Mouse (Mus musculus) kidney, embryonic 16.5 days (tissue): ENCODE data around the gene Tln1. TPM values are rescaled to one million over a fixed set of nuclear protein-coding genes. Genes with fewer than 3 reads are reported as not detected.
"Not testable (repeated sequence)": the region's sequence is repeated elsewhere in the genome, so short reads cannot be mapped to it uniquely, and the experiment has no call there.

Experiments
- ATAC-seq: fragments of 200-750 bp; cut with Nextera tagmentation; 2 replicates; pipeline ENCODE4 v1.8.0; 2017; ENCODE audit warnings: moderate TSS enrichment; ENCODE audit not compliant: low FRiP score, low TSS enrichment
- H3K27ac ChIP-seq: fragments of 300-500 bp; sonication (generic); 2 replicates; pipeline ENCODE4 v1.5.1; 2014; ENCODE audit warnings: low read length
- H3K27me3 ChIP-seq: fragments of 300-500 bp; sonication (generic); 2 replicates; pipeline ENCODE4 v1.6.1; 2014; ENCODE audit warnings: low read length, control low read depth, mixed read lengths; ENCODE audit not compliant: insufficient read depth
- H3K36me3 ChIP-seq: fragments of 300-500 bp; sonication (generic); 2 replicates; pipeline ENCODE4 v1.6.1; 2014; ENCODE audit warnings: low read length, control low read depth, mixed read lengths; ENCODE audit not compliant: insufficient read depth
- H3K4me1 ChIP-seq: fragments of 300-500 bp; sonication (generic); 2 replicates; pipeline ENCODE4 v1.6.1; 2014; ENCODE audit warnings: low read length, control low read depth, mixed read lengths; ENCODE audit not compliant: insufficient read depth
- H3K4me2 ChIP-seq: fragments of 300-500 bp; sonication (generic); replicated peaks from 2 replicates; pipeline ENCODE4 v1.6.1; 2014; ENCODE audit warnings: low read depth, low read length
- H3K4me3 ChIP-seq: fragments of 300-500 bp; sonication (generic); 2 replicates; pipeline ENCODE4 v1.5.1; 2014; ENCODE audit warnings: mild to moderate bottlenecking, low read length
- H3K9ac ChIP-seq: fragments of 300-500 bp; sonication (generic); replicated peaks from 2 replicates; pipeline ENCODE4 v1.6.1; 2014; ENCODE audit warnings: low read length
- H3K9me3 ChIP-seq: fragments of 300-500 bp; sonication (generic); 2 replicates; pipeline ENCODE4 v1.6.1; 2016; ENCODE audit warnings: low read length, control low read depth
- WGBS: fragments of 180-500 bp; shearing (Covaris S2); extraction: QIAGEN DNeasy Blood & Tissue Kit; methylation state at CpG from one replicate; pipeline ENCODE4 v1.1.7; 2014; 5-methylcytosine and 5-hydroxymethylcytosine counted together
- polyA plus RNA-seq: library from polyadenylated mRNA; unstranded; fragments of >200 nt; fragmentation: Nextera tagmentation; extraction: Ambion mirVana; gene quantifications from 2 replicates; pipeline ENCODE4 v1.2.1, GENCODE M21; 2015

Gene Tln1
- polyA plus RNA-seq, result 66.5 and 69.1 TPM in 2 replicates

GRCm38 (mm10) chr4:43561997-43562768 is at the start of gene Tln1, which contains the start of gene Creb3:
Gene Tln1, minus strand, starts transcription at chr4:43562691.
Gene Creb3, plus strand, starts transcription at chr4:43562332.
- Histone ChIP-seq H3K27ac (peak within 1 kb of the TSS; percentile 100), H3K27me3 (no peaks in the 10 kb centered on the region), H3K9ac (peak within 1 kb of the TSS; percentile 95), H3K36me3 (peaks cover 26% of the 10 kb centered on the region), H3K4me2 (peak within 1 kb of the TSS; percentile 93), H3K9me3 (no peaks in the 10 kb centered on the region), H3K4me1 (peaks cover 54% of the 10 kb centered on the region), H3K4me3 (peak within 1 kb of the TSS; percentile 82)
- 0% methylated on average over 62 of the region's 62 CpGs for WGBS
- peak; percentile 93 for ATAC-seq

GRCm38 (mm10) chr4:43604751-43605685 is 42.5 kb upstream of the Tln1 start:
- no peaks in the 10 kb centered on the region for H3K36me3 ChIP-seq
- no peaks in the 10 kb centered on the region for H3K9me3 ChIP-seq
- no peak overlapping the region for H3K27ac ChIP-seq
- WGBS, result 66% methylated on average over 9 of the region's 9 CpGs
- ATAC-seq, result no peak
- no peaks in the 10 kb centered on the region for H3K4me1 ChIP-seq
- H3K4me2 ChIP-seq, result no peak overlapping the region
- H3K27me3 ChIP-seq, result no peaks in the 10 kb centered on the region
- no peak overlapping the region for H3K9ac ChIP-seq
- no peak overlapping the region for H3K4me3 ChIP-seq

- Histone ChIP-seq H3K27me3 (no peaks in the 10 kb centered on the region), H3K36me3 (no peaks in the 10 kb centered on the region), H3K4me3 (no peak overlapping the region), H3K4me2 (no peak overlapping the region), H3K4me1 (no peaks in the 10 kb centered on the region), H3K27ac (no peak overlapping the region), H3K9me3 (no peaks in the 10 kb centered on the region), H3K9ac (no peak overlapping the region)
- 75% methylated on average over 3 of the region's 3 CpGs for WGBS
- ATAC-seq, result no peak
Measured at GRCm38 (mm10) chr4:43604099-43604498, 41.6 kb upstream of the Tln1 start.

- ATAC-seq, result no peak
- no peak overlapping the region for H3K4me3 ChIP-seq
- H3K9ac ChIP-seq, result no peak overlapping the region
- H3K4me2 ChIP-seq, result no peak overlapping the region
- WGBS, result 77% methylated on average over 9 of the region's 9 CpGs
- no peaks in the 10 kb centered on the region for H3K4me1 ChIP-seq
- H3K9me3 ChIP-seq, result no peaks in the 10 kb centered on the region
- H3K27me3 ChIP-seq, result no peaks in the 10 kb centered on the region
- H3K36me3 ChIP-seq, result no peaks in the 10 kb centered on the region
- H3K27ac ChIP-seq, result no peak overlapping the region
Measured at GRCm38 (mm10) chr4:43600195-43600934, 37.9 kb upstream of the Tln1 start.

GRCm38 (mm10) chr4:43598650-43599380 is 36.3 kb upstream of the Tln1 start:
- H3K9ac ChIP-seq, result no peak overlapping the region
- no peaks in the 10 kb centered on the region for H3K27me3 ChIP-seq
- H3K4me1 ChIP-seq, result no peaks in the 10 kb centered on the region
- H3K4me2 ChIP-seq, result no peak overlapping the region
- ATAC-seq, result no peak
- H3K36me3 ChIP-seq, result no peaks in the 10 kb centered on the region
- H3K27ac ChIP-seq, result no peak overlapping the region
- H3K9me3 ChIP-seq, result no peaks in the 10 kb centered on the region
- H3K4me3 ChIP-seq, result no peak overlapping the region
- 84% methylated on average over 7 of the region's 7 CpGs for WGBS

- 83% methylated on average over 4 of the region's 4 CpGs for WGBS
- Histone ChIP-seq H3K9ac (no peak overlapping the region), H3K9me3 (no peaks in the 10 kb centered on the region), H3K4me1 (peaks cover 4% of the 10 kb centered on the region; the same call in 1 of the 2 replicates), H3K4me3 (no peak overlapping the region), H3K27me3 (no peaks in the 10 kb centered on the region), H3K36me3 (no peaks in the 10 kb centered on the region), H3K4me2 (no peak overlapping the region), H3K27ac (no peak overlapping the region)
- ATAC-seq, result no peak
Measured at GRCm38 (mm10) chr4:43598200-43598599, 35.7 kb upstream of the Tln1 start.

- H3K27me3 ChIP-seq, H3K27ac ChIP-seq, H3K4me2 ChIP-seq, ATAC-seq, H3K4me1 ChIP-seq, H3K9ac ChIP-seq, H3K4me3 ChIP-seq, H3K36me3 ChIP-seq, H3K9me3 ChIP-seq: not testable (repeated sequence)
- 76% methylated on average over 2 of the region's 2 CpGs for WGBS
Measured at GRCm38 (mm10) chr4:43596597-43596996, 34.1 kb upstream of the Tln1 start.

- Histone ChIP-seq H3K4me1 (peaks cover 7% of the 10 kb centered on the region; the same call in 1 of the 2 replicates), H3K27ac (no peak overlapping the region), H3K4me3 (no peak overlapping the region), H3K36me3 (no peaks in the 10 kb centered on the region), H3K4me2 (no peak overlapping the region), H3K9me3 (no peaks in the 10 kb centered on the region), H3K9ac (no peak overlapping the region), H3K27me3 (no peaks in the 10 kb centered on the region)
- 34% methylated on average over 3 of the region's 3 CpGs for WGBS
- ATAC-seq, result no peak
Measured at GRCm38 (mm10) chr4:43593453-43593852, 31.0 kb upstream of the Tln1 start.

GRCm38 (mm10) chr4:43591961-43592360 is 29.5 kb upstream of the Tln1 start:
- H3K4me3 ChIP-seq, result no peak overlapping the region
- no peaks in the 10 kb centered on the region for H3K36me3 ChIP-seq
- no peaks in the 10 kb centered on the region for H3K9me3 ChIP-seq
- no peak overlapping the region for H3K4me2 ChIP-seq
- WGBS, result 82% methylated on average over 3 of the region's 3 CpGs
- no peak overlapping the region for H3K9ac ChIP-seq
- no peak overlapping the region for H3K27ac ChIP-seq
- no peaks in the 10 kb centered on the region for H3K27me3 ChIP-seq
- peaks cover 8% of the 10 kb centered on the region; the same call in 1 of the 2 replicates for H3K4me1 ChIP-seq
- ATAC-seq, result no peak
